Mouse (Mus musculus) urinary bladder, adult 2 months (tissue): ENCODE data around the gene Kalrn. TPM values are rescaled to one million over a fixed set of nuclear protein-coding genes. Genes with fewer than 3 reads are reported as not detected.

Source experiments
- DNase-seq: peaks from one replicate; pipeline ENCODE4 v3.0.0; 2022; ENCODE audit warnings: low spot score
- polyA plus RNA-seq: library from polyadenylated mRNA; depleted of rRNA; stranded (reverse); fragments of >200 nt; gene quantifications from 2 replicates; pipeline ENCODE4 v1.2.3, GENCODE M21; 2012

Kalrn gene
- polyA plus RNA-seq, 1 experiment: 8.4 TPM

- no peak for DNase-seq
These were observed 380.1 kb downstream of the Kalrn start for GRCm38 (mm10) chr16:34192959-34193842.

- DNase-seq: no peak
These were observed 388.6 kb downstream of the Kalrn start for GRCm38 (mm10) chr16:34184721-34185120.

GRCm38 (mm10) chr16:34183186-34183585, 390.1 kb downstream of the Kalrn start:
- DNase-seq: no peak

- no peak for DNase-seq
These were observed 397.7 kb downstream of the Kalrn start for GRCm38 (mm10) chr16:34175625-34176024.

- DNase-seq: no peak
These were observed 400.7 kb downstream of the Kalrn start for GRCm38 (mm10) chr16:34172572-34173181.

- no peak for DNase-seq
These were observed 406.3 kb downstream of the Kalrn start for GRCm38 (mm10) chr16:34167042-34167441.

- DNase-seq: no peak
These were observed 410.2 kb downstream of the Kalrn start for GRCm38 (mm10) chr16:34163086-34163485.

- no peak for DNase-seq
These were observed 413.8 kb downstream of the Kalrn start for GRCm38 (mm10) chr16:34159576-34159975.

GRCm38 (mm10) chr16:34157386-34158135, 415.8 kb downstream of the Kalrn start:
- DNase-seq: no peak

GRCm38 (mm10) chr16:34155696-34156095, 417.6 kb downstream of the Kalrn start:
- no peak for DNase-seq

- no peak for DNase-seq
These were observed 418.4 kb downstream of the Kalrn start for GRCm38 (mm10) chr16:34154903-34155302.

- no peak for DNase-seq
These were observed 421.7 kb downstream of the Kalrn start for GRCm38 (mm10) chr16:34151528-34152071.

- no peak for DNase-seq
These were observed 431.7 kb downstream of the Kalrn start for GRCm38 (mm10) chr16:34141670-34142069.

GRCm38 (mm10) chr16:34135074-34135473, 438.3 kb downstream of the Kalrn start:
- no peak for DNase-seq

GRCm38 (mm10) chr16:34134628-34135027, 438.7 kb downstream of the Kalrn start:
- no peak for DNase-seq

GRCm38 (mm10) chr16:34125595-34125994, 447.7 kb downstream of the Kalrn start:
- peak; percentile 24 for DNase-seq

GRCm38 (mm10) chr16:34122486-34122885, 450.8 kb downstream of the Kalrn start:
- DNase-seq: no peak

- DNase-seq: no peak
These were observed 452.0 kb downstream of the Kalrn start for GRCm38 (mm10) chr16:34121288-34121687.

- DNase-seq: no peak
These were observed 452.5 kb downstream of the Kalrn start for GRCm38 (mm10) chr16:34120801-34121201.

- no peak for DNase-seq
These were observed 453.5 kb downstream of the Kalrn start for GRCm38 (mm10) chr16:34119844-34120243.

GRCm38 (mm10) chr16:34119370-34119769, 454.0 kb downstream of the Kalrn start:
- DNase-seq: no peak

GRCm38 (mm10) chr16:34114665-34115064, 458.7 kb downstream of the Kalrn start:
- no peak for DNase-seq
